Mouse (Mus musculus): ENCODE data around the gene Zfp933.
"Not testable (repeated sequence)": the region's sequence is repeated elsewhere in the genome, so short reads cannot be mapped to it uniquely, and the experiment has no call there.

Gene Zfp933

DNA sequence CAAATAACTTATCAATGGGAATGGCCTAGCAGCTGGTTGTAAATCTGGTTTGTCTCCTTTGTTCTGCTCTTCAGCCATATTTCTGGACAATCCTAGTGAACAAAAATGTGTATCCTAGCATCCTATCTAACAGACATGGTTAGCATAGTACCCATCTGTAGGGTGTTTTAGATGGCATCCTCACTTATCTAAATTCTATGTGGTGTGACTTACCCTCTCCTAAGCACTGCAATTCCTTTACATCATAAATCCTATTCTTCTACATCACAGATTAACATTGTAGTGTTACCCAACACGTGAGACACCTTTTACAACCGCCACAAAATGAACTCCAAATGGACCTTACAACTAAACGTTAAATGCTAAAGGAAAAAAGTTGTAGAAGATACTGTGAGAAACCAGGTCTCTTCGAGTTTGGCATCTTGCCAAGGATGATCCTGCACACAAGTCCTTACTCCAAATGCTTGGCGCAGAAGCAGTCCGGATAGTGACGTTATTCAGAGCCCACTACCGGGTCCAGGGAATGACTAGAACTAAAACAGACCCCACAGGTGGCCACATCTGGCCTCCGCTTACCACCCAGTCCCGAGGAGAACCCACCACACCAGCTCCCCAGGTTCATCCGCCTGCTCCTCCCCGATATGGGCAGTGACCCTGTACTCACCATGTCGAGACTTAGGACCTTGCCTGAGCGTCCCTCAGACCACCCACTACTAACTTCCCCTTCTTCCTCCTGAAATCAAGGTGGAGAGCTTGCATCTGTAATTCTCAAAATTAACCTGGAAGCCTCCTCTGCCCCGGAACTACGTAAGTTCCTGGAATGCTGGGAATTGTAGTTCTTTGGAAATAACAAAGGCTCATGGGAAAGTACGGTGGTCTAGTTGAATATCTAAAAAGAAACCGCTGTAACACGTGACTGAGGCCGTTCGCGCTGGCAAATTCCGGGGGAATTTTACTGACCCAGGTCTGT, at the start of gene Zfp933:
Zfp933 (minus strand) TSS at position 753 of the 970 bp plus-strand sequence.
- DNase-seq (ENCODE audit: low read depth, low spot score), result peak; percentile 57

DNA sequence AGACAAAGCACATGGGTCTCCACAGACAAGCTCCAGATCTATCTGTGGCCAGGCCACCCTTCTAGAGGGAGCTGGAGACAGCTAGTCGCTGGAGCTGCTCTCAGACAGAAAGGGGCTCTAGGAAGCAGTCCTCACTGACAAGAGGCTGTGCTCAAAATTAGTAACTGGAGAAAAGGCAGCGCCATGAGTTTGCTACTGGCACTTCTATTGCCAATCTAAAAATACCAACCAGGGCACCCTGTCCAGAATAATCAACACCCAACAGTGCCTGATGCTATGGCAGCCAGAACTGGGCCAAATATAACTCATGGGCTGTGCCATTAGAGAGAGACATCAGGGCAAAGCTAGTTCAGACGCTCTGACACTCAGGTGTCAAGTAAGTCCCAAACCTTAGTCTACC, 49.2 kb upstream of the Zfp933 start:
- DNase-seq (ENCODE audit: low read depth, low spot score), result no peak

DNA sequence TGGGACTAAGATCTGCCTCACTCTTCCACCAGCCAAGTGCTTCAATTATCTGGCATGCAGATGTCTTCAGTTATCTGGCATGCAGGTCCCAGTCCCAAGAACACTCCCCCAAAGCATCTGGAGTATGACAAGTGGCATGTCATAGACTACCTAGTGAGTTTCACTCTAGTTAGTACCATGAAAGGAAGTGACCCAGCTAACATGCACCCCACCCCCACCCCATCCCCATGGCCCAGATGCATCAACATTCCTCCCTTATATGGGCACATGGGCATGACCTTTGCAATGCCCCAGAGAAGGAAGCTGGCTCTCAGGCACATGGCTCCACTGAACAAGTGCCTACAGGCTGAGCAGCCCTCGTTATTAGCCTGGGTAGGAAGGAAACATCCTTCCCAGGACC, 48.2 kb upstream of the Zfp933 start:
- DNase-seq (ENCODE audit: low read depth, low spot score), result no peak

DNA sequence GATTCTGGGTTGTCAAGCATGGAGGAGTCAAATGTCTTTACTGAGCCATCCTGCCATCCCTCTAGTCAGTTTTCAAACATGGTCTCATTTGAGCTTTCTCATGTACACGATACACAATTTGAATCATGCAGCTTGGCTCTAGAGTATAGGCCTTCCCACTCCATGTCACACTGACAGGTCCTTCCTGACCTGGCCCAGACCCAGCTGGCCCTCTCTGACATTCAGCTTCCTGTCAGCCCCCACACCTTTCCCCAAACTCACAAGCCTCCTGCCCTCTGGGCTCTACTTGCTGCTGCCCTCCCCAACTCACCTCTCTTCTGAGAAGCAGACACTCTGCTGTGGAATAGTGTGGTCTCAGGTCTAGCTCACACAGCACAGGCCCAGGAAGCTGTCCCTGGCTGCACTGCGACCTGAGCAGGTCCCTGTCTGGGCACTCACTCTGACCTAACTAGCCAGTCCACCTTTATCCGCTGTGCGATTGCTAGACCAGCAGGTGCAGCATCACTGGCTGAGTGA, 47.7 kb upstream of the Zfp933 start:
- DNase-seq (ENCODE audit: low read depth, low spot score), result no peak

DNA sequence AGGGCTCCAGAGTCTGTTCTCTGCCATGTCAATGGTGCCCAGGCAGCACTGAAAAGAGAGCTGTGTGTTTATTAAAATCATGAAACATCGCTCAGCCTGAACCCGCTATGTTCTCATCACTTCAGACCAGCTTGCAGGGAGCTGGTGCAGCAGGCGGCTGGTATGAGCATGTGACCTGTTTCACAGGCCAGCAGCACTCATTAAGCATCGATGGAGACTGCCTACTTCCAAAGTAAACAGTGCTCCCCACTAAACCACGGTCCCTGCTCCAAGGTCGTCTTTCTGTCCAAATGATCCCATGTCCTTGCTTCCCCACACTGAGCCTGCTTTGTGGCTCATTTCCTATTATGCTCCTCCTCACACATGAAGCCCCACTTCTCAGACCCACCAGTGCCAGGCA, 42.2 kb upstream of the Zfp933 start:
- DNase-seq (ENCODE audit: low read depth, low spot score), result no peak

DNA sequence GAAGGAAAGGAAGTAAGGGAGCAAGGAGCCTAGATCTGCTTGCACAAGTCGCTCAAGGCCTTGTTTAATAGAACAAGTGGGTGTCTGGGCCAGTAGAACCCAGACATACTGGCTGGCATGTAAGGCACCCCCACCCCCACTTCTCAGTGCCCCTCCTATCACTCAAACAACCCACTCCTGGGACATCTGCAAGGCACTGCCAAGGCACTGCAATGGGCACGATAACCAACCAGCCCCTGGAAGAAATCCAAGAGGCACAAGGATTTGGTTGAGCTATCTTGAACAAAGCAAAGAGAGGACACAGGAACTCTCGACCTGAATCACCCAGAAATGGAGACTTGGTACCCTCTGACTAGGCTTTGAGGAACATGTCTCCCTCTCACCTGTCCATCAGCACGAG, 40.1 kb upstream of the Zfp933 start:
- no peak for DNase-seq (ENCODE audit: low read depth, low spot score)

DNA sequence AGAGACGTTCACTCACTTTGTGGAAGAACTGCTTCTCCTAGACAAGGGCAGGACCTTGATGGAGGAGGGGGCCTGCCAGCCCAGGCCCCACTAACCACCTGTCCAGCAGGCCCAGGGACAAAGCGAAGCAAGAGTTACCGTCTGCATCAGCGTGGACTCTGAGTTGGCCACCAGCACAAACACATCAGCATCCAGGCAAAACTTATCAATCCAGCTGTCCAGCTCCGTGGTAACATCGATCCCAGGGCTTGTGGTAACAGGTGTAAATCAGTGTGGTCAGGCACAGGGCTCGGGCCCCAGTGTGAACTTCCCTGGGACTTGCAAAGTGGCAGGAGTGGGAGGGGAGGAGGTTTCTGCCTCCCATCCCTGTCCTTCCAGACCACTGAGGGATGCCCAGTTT, 39.1 kb upstream of the Zfp933 start:
- no peak for DNase-seq (ENCODE audit: low read depth, low spot score)

DNA sequence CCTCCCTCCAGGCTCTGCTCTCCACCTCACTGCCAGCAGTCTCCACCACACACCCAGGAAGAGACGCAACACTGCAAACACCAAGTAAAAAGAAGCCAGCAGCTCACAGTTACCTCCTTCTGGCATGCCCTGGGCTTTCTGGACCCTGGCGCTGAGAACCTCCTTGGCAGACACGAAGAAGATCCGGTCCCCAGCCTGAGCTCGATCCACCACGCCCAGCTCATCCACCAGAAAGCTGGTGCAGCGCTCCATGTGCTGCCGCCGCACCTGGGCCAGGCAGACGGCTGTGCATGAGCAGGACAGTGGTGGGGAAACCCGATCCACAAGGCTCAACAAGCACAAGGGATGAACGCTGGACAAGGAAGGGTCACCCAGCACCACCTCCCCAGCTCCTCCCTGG, 38.0 kb upstream of the Zfp933 start:
- no peak for DNase-seq (ENCODE audit: low read depth, low spot score)

DNA sequence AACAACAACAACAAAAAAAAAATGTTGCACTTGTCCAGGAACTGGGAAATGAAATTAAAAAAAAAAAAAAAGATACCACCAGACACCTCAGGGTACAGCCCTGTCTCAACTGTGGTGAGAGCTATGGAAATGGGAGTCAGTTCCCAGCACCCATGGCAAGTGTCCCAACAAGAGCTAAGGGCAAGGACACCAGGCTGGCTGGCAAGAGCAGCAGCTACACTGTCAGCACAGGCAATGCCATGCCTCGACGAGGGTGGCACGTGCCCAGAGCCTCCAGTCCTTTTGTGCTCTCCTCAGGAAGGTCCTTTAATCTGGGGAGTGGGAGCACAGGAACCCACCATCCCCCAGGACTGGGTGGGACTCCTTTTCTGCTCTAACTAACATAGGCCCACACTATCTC, 36.0 kb upstream of the Zfp933 start:
- no peak for DNase-seq (ENCODE audit: low read depth, low spot score)

DNA sequence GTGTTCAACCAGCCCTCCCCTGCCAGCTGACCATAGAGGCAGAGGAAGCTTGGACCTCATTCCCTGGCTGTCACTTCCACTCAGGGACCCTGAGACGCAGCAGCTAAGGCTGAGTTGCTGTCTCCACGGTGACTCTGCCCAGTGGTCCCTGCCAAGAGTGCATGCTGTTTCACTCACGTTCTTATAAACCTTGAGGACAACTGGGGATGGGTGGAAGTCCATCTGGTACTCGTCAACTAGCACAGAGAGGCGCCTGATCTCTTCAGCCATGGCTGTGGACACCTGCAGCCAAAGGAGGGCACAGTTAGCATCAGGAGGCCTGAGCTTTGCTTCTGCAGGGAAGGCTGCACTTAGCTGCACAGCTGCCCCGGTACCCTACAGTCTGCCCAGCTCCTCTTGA, 34.9 kb upstream of the Zfp933 start:
- DNase-seq (ENCODE audit: low read depth, low spot score), result no peak

DNA sequence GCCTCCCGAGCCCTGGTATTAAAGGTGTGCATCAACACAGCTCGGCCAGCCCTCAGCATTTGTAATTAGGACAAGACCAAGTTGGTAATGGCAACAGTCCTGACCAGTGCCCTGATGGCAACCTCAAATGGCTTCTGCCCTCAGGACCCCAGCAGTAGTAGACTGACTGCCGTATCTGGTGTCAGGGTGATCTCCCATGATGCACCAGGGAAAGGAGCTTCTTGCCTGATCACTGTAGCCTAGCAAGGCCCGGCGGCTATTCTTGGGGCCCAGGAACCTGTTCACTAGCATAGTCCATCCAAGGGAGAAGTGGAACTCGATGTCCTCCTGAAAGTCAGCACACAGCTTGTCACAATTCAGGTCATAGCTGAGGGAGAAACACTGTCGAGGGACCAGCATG, 33.6 kb upstream of the Zfp933 start:
- no peak for DNase-seq (ENCODE audit: low read depth, low spot score)

DNA sequence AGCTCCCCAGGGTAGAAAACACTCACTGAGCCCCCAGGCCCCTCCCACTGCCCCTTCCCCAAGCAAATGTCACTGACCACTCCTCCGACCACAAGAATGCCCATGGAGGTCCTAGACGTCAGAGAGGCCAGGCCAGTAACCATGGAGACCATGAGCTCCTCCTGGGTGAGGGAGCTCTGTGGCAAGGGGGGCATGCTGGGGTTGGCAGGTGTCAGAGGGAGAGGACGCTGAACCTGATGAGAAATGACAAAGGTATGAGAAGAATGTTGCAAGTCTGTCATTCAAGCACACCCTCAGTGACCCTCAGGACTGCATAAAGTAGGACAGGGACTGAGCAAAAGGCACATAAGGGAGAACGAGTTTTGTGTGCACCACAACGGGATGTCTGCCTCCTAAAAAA, 31.7 kb upstream of the Zfp933 start:
- DNase-seq (ENCODE audit: low read depth, low spot score), result no peak

DNA sequence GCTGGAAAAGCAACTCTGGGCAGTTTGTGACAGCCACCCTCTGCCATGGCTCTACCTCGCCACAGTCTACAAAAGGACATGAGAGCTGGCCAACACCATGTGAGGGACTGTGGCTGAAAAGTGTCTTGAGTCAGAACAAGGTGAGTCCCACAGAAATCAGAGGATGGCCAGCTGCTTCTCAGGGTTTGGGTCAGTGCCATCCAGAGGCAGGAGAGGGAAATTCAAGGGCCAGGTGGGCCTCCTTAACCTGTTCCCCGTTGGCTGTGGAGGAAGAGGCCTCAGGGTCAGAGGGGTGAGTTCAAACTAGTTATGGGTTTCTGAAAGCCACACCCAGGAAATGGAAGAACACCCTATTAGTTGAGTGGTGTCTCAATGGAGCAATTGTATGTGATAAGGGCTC, 31.3 kb upstream of the Zfp933 start:
- DNase-seq (ENCODE audit: low read depth, low spot score), result no peak

DNA sequence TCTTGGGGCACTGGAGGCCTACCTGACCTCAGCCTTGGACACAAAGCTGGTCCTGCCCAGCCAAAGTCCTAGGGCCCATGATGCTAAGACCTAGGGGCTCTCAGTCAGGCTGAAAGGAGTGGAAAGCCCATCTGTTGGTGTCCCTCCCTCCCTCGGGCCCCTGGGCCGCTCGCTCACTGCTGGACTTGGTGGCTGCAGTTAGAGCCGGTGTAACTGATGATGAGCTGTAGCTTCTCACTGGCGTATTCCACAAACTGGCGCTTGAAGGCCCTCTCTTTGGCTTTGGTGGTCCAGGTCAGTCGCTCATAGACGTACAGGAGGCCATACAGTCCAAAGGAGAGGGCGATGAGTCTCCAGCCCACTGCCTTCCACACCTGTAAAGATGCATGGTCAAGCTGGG, 30.4 kb upstream of the Zfp933 start:
- no peak for DNase-seq (ENCODE audit: low read depth, low spot score)

DNA sequence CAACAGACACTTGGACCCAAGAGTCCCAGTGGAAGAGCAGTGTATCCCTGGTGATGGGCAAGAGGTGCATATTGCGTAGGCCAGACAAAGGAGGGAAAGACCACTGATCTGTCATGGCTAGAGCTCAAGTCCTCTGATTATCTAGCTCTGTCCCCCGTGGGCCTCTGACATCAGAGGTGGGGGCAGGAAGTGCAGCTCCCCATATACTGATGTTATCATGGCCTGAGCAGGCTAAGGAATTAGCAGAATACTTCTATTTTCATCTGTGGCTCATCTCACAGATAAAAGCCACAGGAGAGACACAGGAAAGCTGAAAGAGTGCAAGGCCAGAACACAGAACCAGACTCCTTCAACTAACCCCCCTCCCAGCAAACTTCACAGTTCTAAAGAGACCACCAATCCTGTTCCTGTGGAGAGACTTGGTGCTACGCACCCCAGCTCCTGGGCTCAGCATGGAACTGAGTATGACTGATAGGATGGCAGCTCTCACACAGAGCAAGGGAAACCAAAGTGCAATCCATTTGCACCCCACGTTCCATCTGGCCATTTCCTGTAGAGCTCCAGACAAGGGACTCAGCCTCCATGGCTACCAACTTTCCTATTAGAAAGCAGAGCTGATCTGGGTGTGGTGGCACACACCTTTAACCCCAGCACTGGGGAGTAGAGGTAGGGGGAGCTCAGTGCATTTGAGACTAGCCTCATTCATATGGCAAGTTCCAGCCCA, 27.8 kb upstream of the Zfp933 start:
- no peak for DNase-seq (ENCODE audit: low read depth, low spot score)

DNA sequence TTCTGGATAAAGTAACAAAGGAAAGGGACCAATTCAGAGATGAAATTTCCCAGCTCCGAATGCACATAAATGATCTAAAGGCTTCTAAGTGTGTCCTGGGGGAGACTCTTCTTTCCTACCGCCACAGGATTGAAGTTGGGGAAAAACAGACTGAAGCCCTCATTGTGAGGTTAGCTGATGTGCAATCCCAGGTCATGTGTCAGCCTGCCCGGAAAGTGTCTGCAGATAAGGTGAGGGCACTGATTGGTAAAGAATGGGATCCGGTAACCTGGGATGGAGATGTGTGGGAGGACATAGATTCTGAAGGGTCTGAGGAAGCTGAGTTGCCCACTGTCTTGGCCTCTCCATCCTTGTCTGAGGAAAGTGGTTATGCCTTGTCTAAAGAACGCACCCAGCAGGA, 21.1 kb upstream of the Zfp933 start:
- no peak for DNase-seq (ENCODE audit: low read depth, low spot score)

DNA sequence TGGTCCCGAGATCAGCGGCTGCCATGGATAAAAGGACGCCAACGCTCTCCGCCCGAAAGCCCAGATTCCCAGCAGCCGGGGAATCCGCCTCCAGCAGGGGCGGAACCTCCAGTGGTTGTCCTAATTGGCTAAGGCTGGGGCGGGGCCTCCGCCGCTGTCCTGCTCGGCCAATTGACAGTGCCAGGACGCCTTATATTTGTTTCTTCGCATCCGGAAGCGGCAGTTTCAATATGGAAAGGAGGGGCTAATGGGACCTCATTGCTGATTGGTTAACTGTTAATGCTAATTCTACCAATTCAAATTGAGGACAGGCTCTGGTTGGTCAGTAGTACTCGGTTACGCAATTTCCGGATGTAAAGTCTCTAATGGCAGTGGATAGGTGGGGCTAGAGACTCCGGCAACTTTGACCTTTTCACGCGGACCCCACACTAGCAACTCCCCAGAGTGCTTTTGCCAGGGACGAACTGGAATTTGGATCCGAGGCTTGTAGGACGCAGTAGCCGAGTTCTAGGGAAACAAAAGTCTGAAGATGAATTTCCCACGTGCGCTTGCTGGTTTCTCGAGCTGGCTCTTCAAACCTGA, 20.4 kb upstream of the Zfp933 start, which contains the start of the genes Miip and Fv1:
Miip (minus strand) TSS at position 367 of the 582 bp plus-strand sequence.
Fv1 (plus strand) TSS at position 530 of the 582 bp plus-strand sequence.
- peak; percentile 93 for DNase-seq (ENCODE audit: low read depth, low spot score)

DNA sequence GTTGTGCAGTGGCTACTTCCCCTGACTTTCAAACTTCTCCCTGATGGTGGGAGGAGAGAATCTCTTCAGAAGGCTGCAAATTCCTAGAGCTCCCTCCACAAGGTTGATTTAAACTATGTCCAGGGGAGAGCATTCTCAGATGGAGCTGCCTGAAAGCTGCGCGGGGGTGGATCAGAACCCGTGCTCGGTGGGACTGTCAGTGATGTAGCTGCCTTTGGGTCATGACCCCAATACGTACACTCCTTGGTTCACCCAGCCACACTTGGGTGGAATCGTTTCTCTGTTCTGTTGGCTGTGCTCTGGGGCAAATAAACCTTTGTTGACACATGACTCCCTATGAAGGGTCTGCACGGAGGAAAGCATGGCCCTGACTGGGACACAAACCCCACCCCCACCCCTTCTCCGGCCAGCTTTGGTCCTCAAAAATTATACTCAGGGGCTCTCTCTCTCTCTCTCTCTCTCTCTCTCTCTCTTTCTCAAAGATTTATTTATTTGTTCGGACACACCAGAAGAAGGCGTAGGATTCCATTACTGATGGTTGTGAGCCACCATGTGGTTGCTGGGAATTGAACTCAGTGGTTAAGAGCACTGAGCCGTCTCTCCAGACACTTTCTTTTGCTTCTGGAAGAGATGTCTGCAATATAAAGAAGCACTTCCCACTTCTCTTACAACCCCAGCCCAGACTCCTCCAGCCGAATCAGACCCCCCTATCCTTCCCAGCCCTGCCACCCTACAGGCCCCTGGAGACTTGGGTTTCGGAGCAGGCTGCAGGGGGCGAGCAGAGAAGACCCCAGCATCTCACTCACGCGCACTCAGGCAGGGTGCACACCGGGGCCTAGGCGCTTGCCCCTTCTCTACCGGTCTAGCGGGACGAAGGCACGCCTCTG, 19.6 kb upstream of the Zfp933 start:
- no peak for DNase-seq (ENCODE audit: low read depth, low spot score)

DNA sequence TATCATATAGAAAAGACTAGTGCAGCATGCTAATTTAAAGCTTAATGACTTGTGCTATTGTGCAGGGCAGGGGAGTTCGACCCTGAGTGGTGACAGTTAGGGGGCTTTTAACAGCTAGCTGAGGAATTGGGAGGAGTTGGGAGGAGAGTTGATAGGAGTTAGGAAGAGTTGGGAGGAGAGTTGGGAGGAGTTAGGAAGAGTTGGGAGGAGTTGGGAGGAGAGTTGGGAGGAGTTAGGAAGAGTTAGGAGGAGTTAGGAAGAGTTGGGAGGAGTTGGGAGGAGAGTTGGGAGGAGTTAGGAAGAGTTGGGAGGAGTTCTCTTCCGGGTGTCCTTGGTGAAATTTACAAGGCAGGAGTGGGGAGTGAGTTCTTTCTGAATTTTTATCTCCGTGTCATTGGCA, 18.6 kb upstream of the Zfp933 start:
- DNase-seq (ENCODE audit: low read depth, low spot score), result not testable (repeated sequence)

DNA sequence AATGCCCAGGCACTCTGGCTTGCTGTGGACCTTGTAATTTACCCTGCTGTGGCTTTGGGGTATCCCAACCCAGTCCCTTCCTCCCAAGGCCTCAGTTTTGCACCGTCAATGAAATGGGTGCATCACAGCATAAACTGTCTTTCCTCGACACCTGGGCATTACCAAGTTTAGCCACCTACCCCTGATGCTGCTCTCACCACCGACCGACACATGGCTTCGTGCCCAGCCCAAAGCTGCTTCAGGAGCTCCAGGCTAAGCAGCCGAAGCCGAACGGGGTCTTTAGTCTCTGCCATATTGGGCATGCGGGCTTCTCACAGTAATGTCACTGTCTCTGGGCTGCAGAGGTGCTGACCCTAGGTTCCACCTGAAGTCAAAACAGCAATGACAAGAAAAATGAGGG, 17.9 kb upstream of the Zfp933 start:
- no peak for DNase-seq (ENCODE audit: low read depth, low spot score)

DNA sequence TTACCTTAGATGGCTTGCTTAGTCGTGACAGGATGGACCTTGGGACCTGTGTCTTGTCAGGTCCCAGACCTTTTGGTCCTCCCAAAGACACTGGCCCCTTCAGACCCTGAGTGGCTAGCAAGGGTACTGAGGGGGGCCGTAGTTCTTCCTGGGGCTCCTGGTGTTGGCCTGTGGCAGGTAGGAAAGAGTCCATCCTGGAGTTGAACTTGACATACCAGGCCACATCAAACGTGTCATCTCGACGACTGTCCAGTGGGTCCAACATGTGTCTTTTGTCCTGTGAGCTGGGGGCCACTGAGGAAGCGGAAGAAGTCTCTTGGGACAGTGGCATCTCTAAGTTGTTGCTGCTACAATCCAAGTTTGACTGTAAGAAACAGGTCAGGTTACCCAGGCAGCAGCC, 17.5 kb upstream of the Zfp933 start:
- no peak for DNase-seq (ENCODE audit: low read depth, low spot score)
